Mouse (Mus musculus) megakaryocyte, adult 5-6 weeks (primary cell): Measurements from ENCODE around the gene Patz1. TPM values are rescaled to one million over a fixed set of nuclear protein-coding genes. Genes with fewer than 3 reads are reported as not detected.
A peak's percentile ranks its signal among the peaks of the same experiment; 100 is the strongest.

Experiments used
- ATAC-seq: 2 replicates; pipeline ENCODE4 v1.8.0; 2016; ENCODE audit warnings: mild to moderate bottlenecking, inconsistent platforms; ENCODE audit not compliant: poor library complexity, severe bottlenecking
- total RNA-seq, 2 experiments: library from RNA; stranded (forward) in 1 of 2; stranded (reverse) in 1 of 2; fragments of 153-499, 151-499 nt in 1 of 2; fragments of 221-1000, 200-1000 nt in 1 of 2; gene quantifications; 2 replicates each; pipeline versions ENCODE4 v1.2.3 to v1.2.4; 2015 to 2017

Gene Patz1
- total RNA-seq, 2 experiments from 2014 or later, result 25.6 to 27.2 TPM

DNA sequence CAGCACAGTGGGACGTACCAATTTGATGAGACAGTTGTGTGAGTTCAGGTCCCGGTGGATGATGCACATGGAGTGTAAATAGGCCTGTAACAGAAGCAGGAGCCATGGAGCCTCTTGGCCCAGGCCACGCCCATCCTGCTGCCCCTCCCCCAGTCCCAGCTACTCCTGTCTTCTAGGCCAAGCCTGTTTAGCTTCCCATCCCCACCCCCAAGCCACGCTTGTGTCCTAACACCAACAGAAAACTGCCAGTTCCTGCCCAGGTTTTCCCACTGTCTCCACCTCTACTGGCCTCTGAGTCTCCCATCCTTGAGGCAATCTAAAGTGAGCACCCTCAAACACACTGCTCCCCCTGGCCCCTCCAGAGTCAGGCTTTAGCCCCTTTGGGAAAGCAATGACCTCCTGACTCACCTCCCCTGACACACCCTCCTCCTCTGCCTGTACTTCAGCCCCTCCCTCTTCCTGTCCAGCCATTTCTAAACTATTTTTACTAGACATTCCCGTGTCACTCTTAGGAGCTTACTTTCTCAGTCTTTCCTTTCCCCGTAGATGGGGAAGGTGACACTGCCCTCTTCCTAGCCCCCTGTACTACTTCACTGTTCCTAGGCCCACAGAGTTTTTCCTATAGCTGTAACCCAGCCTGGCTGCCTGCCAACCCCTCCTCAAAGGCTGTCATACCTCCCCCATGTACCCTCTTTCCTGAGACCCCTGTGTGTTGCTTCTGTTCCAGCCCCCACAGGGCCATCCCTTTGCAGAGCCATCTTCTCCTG lies 60.1 kb downstream of the Patz1 start:
- peak; percentile 33; the same call in 1 of the 2 replicates for ATAC-seq

DNA sequence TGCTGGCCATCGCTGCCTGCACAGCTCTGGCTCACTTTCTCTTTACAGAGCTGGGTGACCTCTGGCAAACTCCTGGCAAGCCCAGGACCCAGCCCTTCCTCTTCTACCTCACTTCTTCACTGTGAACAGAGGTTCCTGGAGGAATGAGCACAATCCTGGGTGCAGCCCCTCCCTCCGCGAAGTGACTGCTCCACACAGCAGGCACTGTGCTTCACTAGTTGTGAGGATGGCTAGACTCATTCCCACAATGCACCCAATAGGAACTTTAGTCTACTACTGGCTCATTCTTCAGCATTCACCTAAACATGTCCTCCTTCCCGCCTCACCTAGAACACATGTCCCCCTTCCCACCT lies 60.6 kb downstream of the Patz1 start:
- no peak for ATAC-seq

DNA sequence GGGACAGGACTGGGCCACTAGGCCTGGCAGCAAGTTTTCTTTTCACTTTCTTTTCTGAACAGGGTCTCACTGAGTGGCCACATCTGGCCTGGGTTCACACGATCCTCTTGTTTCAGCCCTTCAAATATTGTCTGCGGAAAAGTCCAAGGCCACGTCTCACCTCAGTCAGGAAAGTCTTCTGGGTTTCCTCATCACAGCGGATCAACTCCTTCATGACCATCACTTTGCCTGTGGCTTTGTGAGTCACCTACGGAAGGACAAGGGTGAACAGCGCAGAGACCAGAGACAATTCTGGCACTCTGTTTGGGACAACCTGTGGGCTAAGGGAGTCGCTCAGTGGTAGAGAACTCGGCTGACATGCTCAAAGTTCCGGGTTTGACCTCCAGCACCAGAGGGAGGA lies 63.5 kb downstream of the Patz1 start:
- ATAC-seq, result no peak

DNA sequence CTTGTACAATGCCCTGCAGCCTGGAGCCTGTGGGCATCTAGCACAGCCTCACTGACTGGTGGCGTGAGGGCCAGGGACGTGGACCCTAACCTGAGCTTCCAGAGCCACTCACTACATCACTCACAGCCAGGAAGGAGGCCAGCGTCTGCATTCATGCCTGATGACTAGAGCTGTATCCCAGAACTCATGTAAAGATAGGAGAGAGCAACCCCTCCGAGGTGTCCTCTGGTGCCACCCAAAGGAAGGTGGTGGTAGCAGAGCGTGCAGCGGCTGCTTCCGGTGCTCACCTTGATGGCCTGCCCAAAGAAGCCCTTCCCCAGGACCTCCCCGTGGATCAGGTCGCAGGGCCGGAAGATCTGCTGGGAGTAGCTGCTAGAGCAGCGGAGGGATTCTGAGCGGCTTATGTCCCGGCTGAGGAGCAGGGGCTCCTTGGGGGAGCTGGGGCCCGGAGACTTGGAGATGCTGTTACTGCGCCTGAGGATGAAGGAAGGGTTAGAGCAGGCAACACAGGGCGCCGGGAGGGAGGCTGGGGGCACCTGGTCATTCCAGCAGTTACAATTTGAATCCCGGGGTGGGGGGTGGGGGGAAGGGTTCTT lies 64.4 kb downstream of the Patz1 start:
- ATAC-seq, result no peak

Other genes with a start within 250 kb of the Patz1 start
- gene Sfi1, start 95.4 kb upstream of the Patz1 start, total RNA-seq (2015), result 6.0 and 12.5 TPM in 2 replicates
- gene Sfi1, start 95.4 kb upstream of the Patz1 start, total RNA-seq (2017), result 7.5 and 9.6 TPM in 2 replicates
- 76.8 and 80.1 TPM in 2 replicates for gene Eif4enif1, start 86.5 kb upstream of the Patz1 start, total RNA-seq (2015)
- gene Eif4enif1, start 86.5 kb upstream of the Patz1 start, total RNA-seq (2017), result 44.9 and 50.7 TPM in 2 replicates
- 127 and 137 TPM in 2 replicates for gene Drg1, start 22.5 kb upstream of the Patz1 start, total RNA-seq (2015)
- gene Drg1, start 22.5 kb upstream of the Patz1 start, total RNA-seq (2017), result 119 and 124 TPM in 2 replicates
- gene Pik3ip1, start 41.5 kb downstream of the Patz1 start, total RNA-seq (2015), result 1.0 and 3.3 TPM in 2 replicates
- gene Pik3ip1, start 41.5 kb downstream of the Patz1 start, total RNA-seq (2017), result 2.6 and 3.8 TPM in 2 replicates
- 9.6 and 11.5 TPM in 2 replicates for gene Limk2, start 120.3 kb downstream of the Patz1 start, total RNA-seq (2015)
- gene Limk2, start 120.3 kb downstream of the Patz1 start, total RNA-seq (2017), result 27.5 and 30.4 TPM in 2 replicates
- gene Rnf185, start 163.5 kb downstream of the Patz1 start, total RNA-seq (2015), result 14.0 and 14.4 TPM in 2 replicates
- gene Rnf185, start 163.5 kb downstream of the Patz1 start, total RNA-seq (2017), result 12.3 and 12.7 TPM in 2 replicates
- gene Pla2g3, start 199.4 kb downstream of the Patz1 start, total RNA-seq (2015), result 0.71 and 0.75 TPM in 2 replicates
- 0.81 and 0.88 TPM in 2 replicates for gene Pla2g3, start 199.4 kb downstream of the Patz1 start, total RNA-seq (2017)
- gene Inpp5j, start 215.9 kb downstream of the Patz1 start, total RNA-seq (2015), result 4.8 and 5.7 TPM in 2 replicates
- gene Inpp5j, start 215.9 kb downstream of the Patz1 start, total RNA-seq (2017), result 2.0 and 2.8 TPM in 2 replicates
- 9.8 and 11.8 TPM in 2 replicates for gene Selenom, start 225.8 kb downstream of the Patz1 start, total RNA-seq (2015)
- 2.4 and 7.6 TPM in 2 replicates for gene Selenom, start 225.8 kb downstream of the Patz1 start, total RNA-seq (2017)